Mouse (Mus musculus): Measurements from ENCODE around the gene Plod1. TPM values are rescaled to one million over a fixed set of nuclear protein-coding genes. Genes with fewer than 3 reads are reported as not detected.

The Plod1 gene
- polyA plus RNA-seq, 1 experiment from 2014 or later: 24.8 TPM

GRCm38 (mm10) chr4:147903601-147904000 is 33.0 kb downstream of the Plod1 start:
- Histone ChIP-seq H3K4me2 (ENCODE audit: low read depth, low read length) (peak overlapping the region; percentile 91), H3K9me3 (ENCODE audit: low read length) (no peaks in the 10 kb centered on the region), H3K4me3 (ENCODE audit: low read depth, low read length) (peak overlapping the region; percentile 89), H3K4me1 (ENCODE audit: insufficient read depth) (peaks cover 11% of the 10 kb centered on the region), H3K36me3 (replicated peaks; ENCODE audit: insufficient read depth, low read length) (peaks cover 26% of the 10 kb centered on the region), H3K27ac (ENCODE audit: low read depth) (peak overlapping the region; percentile 91; the same call in 1 of the 2 replicates), H3K27me3 (ENCODE audit: insufficient read depth, low read length) (no peaks in the 10 kb centered on the region), H3K9ac (replicated peaks) (peak overlapping the region; percentile 92)
- DNase-seq: no peak
- 55% methylated on average over 3 of the region's 3 CpGs for WGBS (ENCODE audit: insufficient replicate concordance)
- ATAC-seq: no peak
- TF ChIP-seq EP300 (IDR thresholded peaks at IDR 0.05; ENCODE audit: low read depth) (no peak), CTCF (IDR thresholded peaks at IDR 0.05; ENCODE audit: low read depth) (no peak)

- Histone ChIP-seq H3K4me3 (ENCODE audit: low read depth, low read length) (no peak overlapping the region), H3K9ac (replicated peaks) (peak overlapping the region; percentile 92; the same call in 1 of the 2 replicates)
- no peak for DNase-seq
Observed at GRCm38 (mm10) chr4:147902906-147903500, 33.6 kb downstream of the Plod1 start.

GRCm38 (mm10) chr4:147900452-147900851 is 36.1 kb downstream of the Plod1 start:
- Histone ChIP-seq H3K4me1 (ENCODE audit: insufficient read depth) (peaks cover 11% of the 10 kb centered on the region), H3K4me2 (ENCODE audit: low read depth, low read length) (no peak overlapping the region), H3K9me3 (ENCODE audit: low read length) (no peaks in the 10 kb centered on the region), H3K9ac (replicated peaks) (no peak overlapping the region), H3K4me3 (ENCODE audit: low read depth, low read length) (no peak overlapping the region), H3K27me3 (ENCODE audit: insufficient read depth, low read length) (no peaks in the 10 kb centered on the region), H3K27ac (ENCODE audit: low read depth) (no peak overlapping the region), H3K36me3 (replicated peaks; ENCODE audit: insufficient read depth, low read length) (peaks cover 51% of the 10 kb centered on the region)
- ATAC-seq (no peak), DNase-seq (no peak)
- TF ChIP-seq EP300 (IDR thresholded peaks at IDR 0.05; ENCODE audit: low read depth): no peak
- TF ChIP-seq CTCF (IDR thresholded peaks at IDR 0.05; ENCODE audit: low read depth): no peak
- WGBS (ENCODE audit: insufficient replicate concordance): 84% methylated on average over 7 of the region's 7 CpGs

More at GRCm38 (mm10) chr4:147902906-147903500, 33.6 kb downstream of the Plod1 start:
- Histone ChIP-seq H3K4me1 (ENCODE audit: insufficient read depth) (peaks cover 11% of the 10 kb centered on the region), H3K4me2 (ENCODE audit: low read depth, low read length) (peak overlapping the region; percentile 91; the same call in 1 of the 2 replicates), H3K36me3 (replicated peaks; ENCODE audit: insufficient read depth, low read length) (peaks cover 28% of the 10 kb centered on the region), H3K27ac (ENCODE audit: low read depth) (no peak overlapping the region), H3K9me3 (ENCODE audit: low read length) (no peaks in the 10 kb centered on the region), H3K27me3 (ENCODE audit: insufficient read depth, low read length) (no peaks in the 10 kb centered on the region)
- WGBS (ENCODE audit: insufficient replicate concordance): 77% methylated on average over 12 of the region's 12 CpGs
- TF ChIP-seq CTCF (IDR thresholded peaks at IDR 0.05; ENCODE audit: low read depth) (no peak), EP300 (IDR thresholded peaks at IDR 0.05; ENCODE audit: low read depth) (no peak)
- no peak for ATAC-seq

GRCm38 (mm10) chr4:147897348-147897747 is 39.2 kb downstream of the Plod1 start:
- Histone ChIP-seq H3K4me3 (ENCODE audit: low read depth, low read length) (no peak overlapping the region), H3K27ac (ENCODE audit: low read depth) (no peak overlapping the region), H3K4me1 (ENCODE audit: insufficient read depth) (no peaks in the 10 kb centered on the region), H3K9me3 (ENCODE audit: low read length) (no peaks in the 10 kb centered on the region), H3K36me3 (replicated peaks; ENCODE audit: insufficient read depth, low read length) (peaks cover 58% of the 10 kb centered on the region), H3K4me2 (ENCODE audit: low read depth, low read length) (no peak overlapping the region), H3K9ac (replicated peaks) (no peak overlapping the region), H3K27me3 (ENCODE audit: insufficient read depth, low read length) (no peaks in the 10 kb centered on the region)
- DNase-seq (no peak), ATAC-seq (no peak)
- WGBS (ENCODE audit: insufficient replicate concordance): 90% methylated on average over 3 of the region's 3 CpGs
- TF ChIP-seq CTCF (IDR thresholded peaks at IDR 0.05; ENCODE audit: low read depth): no peak
- TF ChIP-seq EP300 (IDR thresholded peaks at IDR 0.05; ENCODE audit: low read depth): no peak

- DNase-seq (no peak), ATAC-seq (no peak)
- H3K4me3 ChIP-seq (ENCODE audit: low read depth, low read length): no peak overlapping the region
- H3K9ac ChIP-seq (replicated peaks): no peak overlapping the region
- H3K9me3 ChIP-seq (ENCODE audit: low read length): no peaks in the 10 kb centered on the region
- H3K27me3 ChIP-seq (ENCODE audit: insufficient read depth, low read length): no peaks in the 10 kb centered on the region
- no peak for TF ChIP-seq CTCF (IDR thresholded peaks at IDR 0.05; ENCODE audit: low read depth)
- no peak overlapping the region for H3K4me2 ChIP-seq (ENCODE audit: low read depth, low read length)
- no peak overlapping the region for H3K27ac ChIP-seq (ENCODE audit: low read depth)
- no peaks in the 10 kb centered on the region for H3K4me1 ChIP-seq (ENCODE audit: insufficient read depth)
- WGBS (ENCODE audit: insufficient replicate concordance): 47% methylated on average over 1 of the region's 1 CpGs
- peaks cover 64% of the 10 kb centered on the region for H3K36me3 ChIP-seq (replicated peaks; ENCODE audit: insufficient read depth, low read length)
Observed at GRCm38 (mm10) chr4:147896411-147896810, 40.2 kb downstream of the Plod1 start.

GRCm38 (mm10) chr4:147895815-147896330 is 40.7 kb downstream of the Plod1 start:
- H3K27ac ChIP-seq (ENCODE audit: low read depth): no peak overlapping the region
- WGBS (ENCODE audit: insufficient replicate concordance): 82% methylated on average over 4 of the region's 4 CpGs
- no peak overlapping the region for H3K4me3 ChIP-seq (ENCODE audit: low read depth, low read length)
- H3K9ac ChIP-seq (replicated peaks): no peak overlapping the region
- DNase-seq: no peak
- no peaks in the 10 kb centered on the region for H3K4me1 ChIP-seq (ENCODE audit: insufficient read depth)
- no peak for ATAC-seq
- TF ChIP-seq EP300 (IDR thresholded peaks at IDR 0.05; ENCODE audit: low read depth) (no peak), CTCF (IDR thresholded peaks at IDR 0.05; ENCODE audit: low read depth) (no peak)
- H3K36me3 ChIP-seq (replicated peaks; ENCODE audit: insufficient read depth, low read length): peaks cover 69% of the 10 kb centered on the region
- no peaks in the 10 kb centered on the region for H3K9me3 ChIP-seq (ENCODE audit: low read length)
- H3K27me3 ChIP-seq (ENCODE audit: insufficient read depth, low read length): no peaks in the 10 kb centered on the region
- H3K4me2 ChIP-seq (ENCODE audit: low read depth, low read length): no peak overlapping the region
